ENCODE assay signal across 17 mouse cellular contexts in genomic region chr15:27821651-27822364, GRCm38 (mm10).
DNase-seq lines count a peak whose midpoint lies in the region; ATAC-seq and TF ChIP-seq lines count a peak whose summit lies in the region.
"Had no signal": no experiment of that assay in that cellular context is flagged by ENCODE, and none has a peak within 500 bp of the region (broad histone marks: within the 10 kb centered on the region; RNA-seq: fewer than 3 reads in every experiment).

No protein-coding gene starts in this region.

- TF ChIP-seq CTCF in layer of hippocampus, adult 2 months (conservative IDR thresholded peaks at IDR 0.05), result no peak
- TF ChIP-seq CTCF in Patski (IDR thresholded peaks at IDR 0.05), result no peak
- TF ChIP-seq CTCF in stomach, postnatal 0 days (IDR thresholded peaks at IDR 0.05; ENCODE audit: low read depth), result no peak

- no peaks in the 10 kb centered on the region for H3K9me3 ChIP-seq in stomach, postnatal 0 days (ENCODE audit: control insufficient read depth, low read length)
- H3K9me3 ChIP-seq in midbrain, embryonic 14.5 days (ENCODE audit: control insufficient read depth, low read length), result no peaks in the 10 kb centered on the region
- H3K9me3 ChIP-seq: forebrain, embryonic 15.5 days; neural tube, embryonic 13.5 days had no signal

- peaks cover 29% of the 10 kb centered on the region for H3K36me3 ChIP-seq in stomach, postnatal 0 days (ENCODE audit: control insufficient read depth, insufficient read depth, low read length)
- peaks cover 96% of the 10 kb centered on the region for H3K36me3 ChIP-seq in midbrain, embryonic 14.5 days (ENCODE audit: control insufficient read depth, insufficient read depth, low read length)

- TF ChIP-seq EP300 in stomach, postnatal 0 days (optimal IDR thresholded peaks at IDR 0.05), result no peak

- no peak overlapping the region for H3K4me2 ChIP-seq in stomach, postnatal 0 days (replicated peaks; ENCODE audit: low read depth)
- H3K4me2 ChIP-seq in midbrain, embryonic 14.5 days (ENCODE audit: low read length), result no peak overlapping the region
- H3K4me2 ChIP-seq: forebrain, embryonic 15.5 days; neural tube, embryonic 13.5 days had no signal

- peak; percentile 58 for ATAC-seq in Patski
- 0 out of 2 replicates have a peak, but pooled peaks have one; percentile 35 for ATAC-seq in stomach, postnatal 0 days (ENCODE audit: low FRiP score, low TSS enrichment)
- no peak for ATAC-seq in midbrain, embryonic 14.5 days (ENCODE audit: low FRiP score, low TSS enrichment)
- no peak for ATAC-seq in megakaryocyte-erythroid progenitor cell, adult 5-6 weeks (replicated peaks; ENCODE audit: low FRiP score, low TSS enrichment, poor library complexity, severe bottlenecking)
- ATAC-seq: forebrain, embryonic 15.5 days; inflammation-experienced regulatory T-cells, adult 6 months had no signal

- 0 out of 2 replicates have a peak overlapping the region, but pooled peaks have one; percentile 10 for H3K27ac ChIP-seq in layer of hippocampus, adult 2 months
- no peak overlapping the region for H3K27ac ChIP-seq in stomach, postnatal 0 days (replicated peaks)
- H3K27ac ChIP-seq in midbrain, embryonic 14.5 days (replicated peaks; ENCODE audit: low read depth, low read length), result no peak overlapping the region
- H3K27ac ChIP-seq: forebrain, embryonic 15.5 days; kidney, postnatal 0 days; macrophage; neural tube, embryonic 13.5 days had no signal

- DNase-seq in layer of hippocampus, adult 2 months (ENCODE audit: low spot score in 2 of 2), result no peak
- no peak for DNase-seq in layer of hippocampus, adult 9-10 months (ENCODE audit: low spot score)
- no peak for DNase-seq in Patski (ENCODE audit: low read depth, low spot score)
- DNase-seq in adrenal gland, postnatal 25 days, result peak; percentile 31
- no peak for DNase-seq in stomach, postnatal 0 days (ENCODE audit: low spot score)
- no peak for DNase-seq in midbrain, embryonic 14.5 days
- DNase-seq: cerebellum, adult 18-20 months; embryo, embryonic 11 days; layer of hippocampus, postnatal 36 days; lung, adult 2 months; spleen, adult 18-20 months had no signal

- in situ Hi-C loops in Patski (cut with MboI; ENCODE audit: low pct_unique_long_range_greater_than_20kb), result loop anchor here (10.0 kb wide), 1 partner anchor 167 kb away; no protein-coding TSS in a partner anchor

- H3K9ac ChIP-seq in stomach, postnatal 0 days (ENCODE audit: low read length), result no peak overlapping the region
- H3K9ac ChIP-seq in midbrain, embryonic 14.5 days (replicated peaks; ENCODE audit: low read length), result no peak overlapping the region
- H3K9ac ChIP-seq: forebrain, embryonic 15.5 days; neural tube, embryonic 13.5 days had no signal

- CTCF ChIA-PET in Patski (lab: Charles Lee), result interaction anchor here (1.1 to 4.3 kb wide), 4 partner anchors 8 to 70 kb away, joined by 3 to 59 read pairs (median 6); no protein-coding TSS in a partner anchor

- no peak overlapping the region for H3K4me3 ChIP-seq in layer of hippocampus, adult 2 months
- no peak overlapping the region for H3K4me3 ChIP-seq in stomach, postnatal 0 days (ENCODE audit: low read depth, low read length)
- H3K4me3 ChIP-seq in midbrain, embryonic 14.5 days (replicated peaks; ENCODE audit: low read depth, low read length), result no peak overlapping the region
- H3K4me3 ChIP-seq: forebrain, embryonic 15.5 days; neural tube, embryonic 13.5 days had no signal

- WGBS in stomach, postnatal 0 days, result 77% methylated on average over 11 of the region's 11 CpGs
- WGBS in midbrain, embryonic 14.5 days, result 95% methylated on average over 11 of the region's 11 CpGs

- no peaks in the 10 kb centered on the region for H3K4me1 ChIP-seq in stomach, postnatal 0 days (replicated peaks; ENCODE audit: control insufficient read depth, insufficient read depth)
- H3K4me1 ChIP-seq in midbrain, embryonic 14.5 days (ENCODE audit: control insufficient read depth, insufficient read depth, low read length), result no peaks in the 10 kb centered on the region
- H3K4me1 ChIP-seq: forebrain, embryonic 15.5 days; neural tube, embryonic 13.5 days had no signal

- POLR2A ChIA-PET in Patski (lab: Charles Lee), result interaction anchor here (1.5 kb wide), 1 partner anchor 70 kb away, joined by 4 read pairs; no protein-coding TSS in a partner anchor

- H3K27me3 ChIP-seq in Patski, result no peaks in the 10 kb centered on the region
- no peaks in the 10 kb centered on the region for H3K27me3 ChIP-seq in stomach, postnatal 0 days (ENCODE audit: control insufficient read depth, insufficient read depth, low read length)
- H3K27me3 ChIP-seq in midbrain, embryonic 14.5 days (ENCODE audit: control insufficient read depth, insufficient read depth, low read length), result peaks cover 5% of the 10 kb centered on the region; the same call in 1 of the 2 replicates
- H3K27me3 ChIP-seq: forebrain, embryonic 15.5 days; neural tube, embryonic 13.5 days had no signal

Comparison
In these comparisons a context has a peak if more than half of its experiments do, and no peak if none do; other contexts are left out.
1. ATAC-seq: peak in Patski (single experiment) and stomach, postnatal 0 days (single experiment); none in midbrain, embryonic 14.5 days (single experiment) and megakaryocyte-erythroid progenitor cell, adult 5-6 weeks (single experiment).